Mouse (Mus musculus) C2C12 (cell line): ENCODE measurements at regions not wholly inside any gene's neighbourhood (a gene's known extent, or its start where the extent isn't known, plus 50 kb on each side); places are given as distances from the start of the nearest gene placed in this dataset.

Source experiments
- CEBPB ChIP-seq: IDR thresholded peaks from one replicate; pipeline ENCODE4 v1.6.1; 2011; ENCODE audit warnings: low read depth, mild to moderate bottlenecking, control low read depth, moderate library complexity
- CTCF ChIP-seq: IDR thresholded peaks from one replicate; pipeline ENCODE4 v1.5.1; 2011; ENCODE audit not compliant: control insufficient read depth, insufficient read depth, insufficient read length
- FOSL1 ChIP-seq: IDR thresholded peaks from one replicate; pipeline ENCODE4 v1.8.0; 2011; ENCODE audit warnings: mild to moderate bottlenecking, low read length; ENCODE audit not compliant: poor library complexity, insufficient read depth, severe bottlenecking
- MYOD1 ChIP-seq: IDR thresholded peaks from one replicate; pipeline ENCODE4 v1.6.1; 2011; ENCODE audit warnings: low read depth; ENCODE audit not compliant: control insufficient read depth, insufficient read length

GRCm38 (mm10) chr16:84581166-84581565 is 66.2 kb downstream of the A730009L09Rik start:
- TF ChIP-seq CTCF (no peak), MYOD1 (no peak), CEBPB (no peak), FOSL1 (no peak)
